Mouse (Mus musculus): ENCODE results near the gene Exoc4.

Gene Exoc4

GRCm38 (mm10) chr6:33870468-33871142, 621.7 kb downstream of the Exoc4 start:
- DNase-seq (ENCODE audit: low spot score): no peak

GRCm38 (mm10) chr6:33871286-33871685, 622.4 kb downstream of the Exoc4 start:
- no peak for DNase-seq (ENCODE audit: low spot score)

- DNase-seq (ENCODE audit: low spot score): no peak
These were observed 623.3 kb downstream of the Exoc4 start for GRCm38 (mm10) chr6:33872192-33872591.

GRCm38 (mm10) chr6:33873000-33873399, 624.1 kb downstream of the Exoc4 start:
- no peak for DNase-seq (ENCODE audit: low spot score)

GRCm38 (mm10) chr6:33874291-33875014, 625.6 kb downstream of the Exoc4 start:
- DNase-seq (ENCODE audit: low spot score): no peak

- DNase-seq (ENCODE audit: low spot score): no peak
These were observed 635.3 kb downstream of the Exoc4 start for GRCm38 (mm10) chr6:33884141-33884683.

- DNase-seq (ENCODE audit: low spot score): no peak
These were observed 638.1 kb downstream of the Exoc4 start for GRCm38 (mm10) chr6:33886941-33887340.

GRCm38 (mm10) chr6:33890926-33891325, 642.0 kb downstream of the Exoc4 start:
- no peak for DNase-seq (ENCODE audit: low spot score)

GRCm38 (mm10) chr6:33892142-33892541, 643.3 kb downstream of the Exoc4 start:
- DNase-seq (ENCODE audit: low spot score): no peak

GRCm38 (mm10) chr6:33899973-33900372, 651.1 kb downstream of the Exoc4 start:
- no peak for DNase-seq (ENCODE audit: low spot score)

- DNase-seq (ENCODE audit: low spot score): no peak
These were observed 651.7 kb downstream of the Exoc4 start for GRCm38 (mm10) chr6:33900615-33901014.

GRCm38 (mm10) chr6:33905099-33905498, 656.2 kb downstream of the Exoc4 start:
- DNase-seq (ENCODE audit: low spot score): no peak

- no peak for DNase-seq (ENCODE audit: low spot score)
These were observed 661.8 kb downstream of the Exoc4 start for GRCm38 (mm10) chr6:33910671-33911070.

- no peak for DNase-seq (ENCODE audit: low spot score)
These were observed 664.2 kb downstream of the Exoc4 start for GRCm38 (mm10) chr6:33913072-33913471.

GRCm38 (mm10) chr6:33913486-33913885, 664.6 kb downstream of the Exoc4 start:
- no peak for DNase-seq (ENCODE audit: low spot score)

- no peak for DNase-seq (ENCODE audit: low spot score)
These were observed 665.1 kb downstream of the Exoc4 start for GRCm38 (mm10) chr6:33913964-33914363.

- DNase-seq (ENCODE audit: low spot score): no peak
These were observed 674.7 kb downstream of the Exoc4 start for GRCm38 (mm10) chr6:33923571-33923970.

GRCm38 (mm10) chr6:33924888-33925287, 676.0 kb downstream of the Exoc4 start:
- DNase-seq (ENCODE audit: low spot score): no peak

GRCm38 (mm10) chr6:33929342-33930086, 680.6 kb downstream of the Exoc4 start:
- peak; percentile 26 for DNase-seq (ENCODE audit: low spot score)

GRCm38 (mm10) chr6:33930087-33930945, 681.4 kb downstream of the Exoc4 start:
- no peak for DNase-seq (ENCODE audit: low spot score)

GRCm38 (mm10) chr6:33937906-33938305, 689.0 kb downstream of the Exoc4 start:
- no peak for DNase-seq (ENCODE audit: low spot score)

GRCm38 (mm10) chr6:33939169-33939568, 690.3 kb downstream of the Exoc4 start:
- no peak for DNase-seq (ENCODE audit: low spot score)
